Mouse (Mus musculus) frontal cortex, postnatal 25 days (tissue): ENCODE results near the gene Ablim2.

Experiments
- DNase-seq, 2 experiments: peaks; one replicate each; pipeline ENCODE4 v3.0.0; 2022; ENCODE audit warnings: low spot score in 2 of 2

Gene Ablim2

DNA sequence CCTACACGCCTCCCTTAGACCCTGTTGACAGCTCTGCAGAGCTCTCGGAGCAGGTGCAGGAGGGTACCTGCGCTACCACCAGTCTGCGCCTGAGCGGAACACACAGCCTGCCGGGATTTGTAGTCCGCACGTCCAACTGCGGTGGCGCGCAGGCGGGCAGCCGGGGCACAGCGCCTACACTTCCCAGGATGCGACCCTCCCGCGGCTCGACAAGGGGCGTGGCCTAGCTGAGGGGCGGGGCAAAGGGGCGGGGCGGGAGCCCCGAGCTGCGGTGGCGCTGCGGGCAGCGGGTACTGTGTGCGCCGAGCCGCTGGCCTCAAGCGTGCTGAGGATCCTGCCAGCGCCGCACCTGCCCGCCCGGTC is at the start of gene Ablim2:
Ablim2 (plus strand) TSS at position 242 of the 363 bp plus-strand sequence.
- peak; percentile 78 to 93 for DNase-seq

DNA sequence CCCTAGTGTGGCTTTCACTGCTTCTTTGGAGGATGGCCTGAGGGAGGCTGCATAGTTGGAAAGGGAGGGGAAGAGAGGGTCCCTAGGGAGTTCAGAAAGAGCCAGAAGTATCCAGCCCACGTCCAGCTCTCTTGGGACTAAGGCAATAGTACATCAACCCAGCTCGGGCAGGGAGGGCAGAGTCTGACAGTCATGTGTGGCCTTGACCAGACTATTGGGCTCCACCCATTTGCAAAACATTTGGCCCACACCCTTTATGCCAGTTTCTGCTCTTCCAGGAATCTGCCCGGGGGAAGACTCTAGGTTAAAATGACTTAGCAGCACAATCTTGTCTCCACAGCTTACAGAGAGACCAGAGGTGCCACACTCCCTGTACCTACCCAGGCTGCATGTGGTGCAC is 47.2 kb upstream of the Ablim2 start:
- DNase-seq: no peak

GRCm38 (mm10) chr5:35710931-35711330 is 46.7 kb upstream of the Ablim2 start:
- no peak for DNase-seq

- DNase-seq: no peak
Observed at GRCm38 (mm10) chr5:35712517-35712916, 45.2 kb upstream of the Ablim2 start.

DNA sequence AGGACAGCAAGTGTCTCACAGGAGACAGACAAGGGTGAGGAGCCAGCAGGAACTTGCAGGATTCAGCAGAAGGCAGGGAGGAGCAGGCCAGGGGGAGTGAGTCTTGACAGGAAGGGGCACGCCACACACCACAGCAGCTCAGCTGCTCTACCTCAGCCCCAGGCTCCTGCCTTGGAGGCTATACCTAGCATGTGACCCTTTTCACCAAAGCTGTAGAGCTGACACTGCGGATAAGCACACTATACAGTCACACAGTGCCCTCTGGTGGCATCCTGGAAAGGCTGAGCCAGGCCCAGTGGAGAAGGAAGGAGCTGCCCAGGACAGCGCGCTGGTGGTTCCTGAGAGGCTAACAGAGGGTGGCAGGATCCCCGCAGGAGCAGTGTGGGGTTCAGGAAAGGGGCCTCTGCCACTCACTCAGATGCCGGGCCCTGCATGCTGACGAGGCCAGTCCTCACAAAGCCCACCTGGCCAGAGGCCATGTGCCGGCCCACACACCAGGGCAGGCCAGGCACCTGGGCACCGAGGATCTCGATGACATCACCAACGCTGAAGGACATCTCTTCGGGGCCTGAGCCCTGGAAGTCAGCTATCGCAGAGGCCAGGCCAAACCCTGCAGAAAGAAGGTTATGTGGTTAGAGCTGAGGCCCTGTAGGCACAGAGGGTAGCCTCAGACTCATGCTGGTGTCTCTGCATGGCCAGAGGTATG is 43.9 kb upstream of the Ablim2 start:
- peak; percentile 54 to 59 for DNase-seq

DNA sequence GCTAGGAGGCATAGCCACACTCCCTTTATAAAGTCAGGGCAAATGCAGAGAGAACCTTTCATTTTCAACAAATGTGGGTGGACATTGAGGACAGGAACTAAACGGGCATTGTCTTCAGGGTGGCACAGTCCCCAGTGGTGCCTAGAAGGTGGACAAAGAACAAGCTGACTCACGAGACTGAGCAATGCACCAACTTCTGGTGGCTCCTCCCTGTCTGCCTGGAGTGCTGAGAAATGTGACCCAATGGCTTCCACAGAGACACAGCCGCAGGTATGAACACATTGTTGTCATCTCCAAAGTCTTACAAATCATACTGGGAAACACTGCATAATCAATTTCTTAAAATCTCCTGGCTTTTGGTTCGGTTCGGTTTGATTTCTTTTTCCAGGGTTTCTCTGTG is 40.2 kb upstream of the Ablim2 start:
- no peak for DNase-seq

- peak; percentile 31 to 35 for DNase-seq
Observed at GRCm38 (mm10) chr5:35717946-35718345, 39.7 kb upstream of the Ablim2 start.

- DNase-seq: no peak
Observed at GRCm38 (mm10) chr5:35718817-35719216, 38.9 kb upstream of the Ablim2 start.

DNA sequence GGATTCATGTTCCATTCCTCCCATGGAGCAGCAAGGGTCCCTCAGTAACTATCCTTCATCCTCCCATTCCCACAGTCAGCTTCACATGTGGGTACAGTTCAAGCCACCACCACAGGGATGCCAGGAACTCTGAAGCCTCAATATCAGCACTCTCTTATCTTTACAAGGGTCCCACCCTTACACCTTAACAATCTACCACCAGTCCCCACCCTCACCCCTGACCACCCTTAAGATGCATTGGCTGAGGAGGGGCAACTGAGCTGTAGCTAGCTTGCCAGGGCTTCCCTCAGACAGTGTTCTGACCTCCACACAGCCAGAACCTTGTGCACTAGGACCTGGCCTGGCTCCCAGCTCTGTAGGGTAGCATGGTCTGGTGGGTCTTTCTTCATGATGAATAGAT is 38.3 kb upstream of the Ablim2 start:
- DNase-seq: no peak

- DNase-seq: no peak
Observed at GRCm38 (mm10) chr5:35719880-35720279, 37.8 kb upstream of the Ablim2 start.

DNA sequence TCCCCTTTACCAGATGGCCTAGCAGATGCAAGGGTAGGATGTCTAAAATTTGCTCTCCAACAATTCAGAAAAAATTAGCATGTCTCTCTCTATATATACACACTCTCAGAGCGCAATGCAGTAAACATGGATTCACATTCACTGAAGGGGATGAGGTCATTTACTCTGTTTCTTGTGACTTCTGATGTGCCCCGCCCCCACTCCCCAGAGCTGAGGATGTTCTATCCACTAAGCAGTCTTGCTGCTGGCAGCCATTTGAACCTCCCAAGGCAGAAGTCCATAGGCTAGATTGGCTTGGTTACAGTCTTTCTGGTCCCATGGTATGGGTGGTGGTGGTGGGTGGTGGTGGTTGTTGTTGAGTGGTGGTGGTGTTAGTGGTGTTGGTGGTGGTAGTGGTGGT is 35.7 kb upstream of the Ablim2 start:
- no peak for DNase-seq

- no peak for DNase-seq
Observed at GRCm38 (mm10) chr5:35722654-35723053, 35.0 kb upstream of the Ablim2 start.

DNA sequence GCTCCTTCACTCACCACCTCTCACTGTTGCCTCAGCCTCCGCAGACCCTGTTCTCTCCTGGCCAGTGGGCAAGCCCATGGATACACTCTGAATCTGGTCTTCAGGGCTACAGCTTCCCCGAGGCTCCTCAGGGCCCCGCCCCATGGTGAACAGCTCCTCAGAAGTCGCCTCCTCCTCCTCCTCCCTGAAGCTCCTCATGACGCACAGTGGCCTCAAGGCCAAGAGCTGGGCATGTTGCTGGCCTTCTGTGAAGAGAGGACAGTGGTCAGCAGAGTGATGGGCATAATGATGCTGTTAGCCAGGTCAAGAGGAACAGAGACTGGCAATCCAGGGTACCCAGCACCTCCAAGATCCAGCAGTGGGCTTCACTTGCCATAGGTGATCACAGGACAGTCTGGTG is 33.8 kb upstream of the Ablim2 start:
- DNase-seq: no peak

GRCm38 (mm10) chr5:35725840-35726239 is 31.8 kb upstream of the Ablim2 start:
- DNase-seq: no peak

DNA sequence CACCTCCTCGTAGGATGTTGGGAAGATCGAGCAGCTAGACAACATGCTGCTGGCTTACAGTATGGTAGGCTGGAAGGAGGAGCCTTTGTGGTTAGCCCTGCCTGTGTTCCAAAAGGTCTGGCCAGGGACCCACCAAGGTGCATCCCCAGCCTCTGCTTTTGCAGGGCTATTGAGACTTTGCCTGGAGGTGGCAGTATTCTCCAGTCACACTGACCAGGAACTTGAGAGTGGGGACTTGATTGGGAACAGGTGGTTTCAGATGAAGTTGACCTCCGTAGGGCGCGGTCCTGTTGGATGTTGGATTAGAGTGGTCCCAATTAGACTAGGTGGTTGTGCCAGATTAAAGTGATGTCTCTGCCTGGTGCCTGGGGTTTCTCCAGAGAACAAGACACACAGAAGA is 30.2 kb upstream of the Ablim2 start:
- no peak for DNase-seq

GRCm38 (mm10) chr5:35728344-35728956 is 29.2 kb upstream of the Ablim2 start:
- no peak for DNase-seq

GRCm38 (mm10) chr5:35728957-35729460 is 28.7 kb upstream of the Ablim2 start:
- peak; percentile 11 to 34 for DNase-seq

GRCm38 (mm10) chr5:35729844-35730243 is 27.8 kb upstream of the Ablim2 start:
- DNase-seq: no peak

GRCm38 (mm10) chr5:35730552-35730951 is 27.1 kb upstream of the Ablim2 start:
- DNase-seq: no peak

DNA sequence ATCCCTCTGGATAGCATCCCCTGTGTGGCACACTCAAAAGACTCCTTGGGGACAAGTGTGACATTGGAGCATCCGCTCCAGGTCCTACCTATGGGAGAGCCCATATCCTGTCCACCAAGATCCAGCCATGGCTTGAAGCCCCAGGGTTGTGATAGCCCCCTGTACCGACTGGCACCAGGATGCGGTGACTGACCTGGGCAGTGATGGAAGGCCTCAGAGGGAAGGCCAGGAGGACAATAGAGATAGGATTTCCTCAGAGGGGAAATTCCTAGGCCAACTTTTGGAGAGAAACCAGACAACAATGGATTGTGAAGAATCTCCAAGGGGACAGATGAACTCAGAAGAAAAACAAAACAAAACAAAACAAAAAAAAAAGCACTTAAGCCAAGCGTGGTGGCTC is 26.7 kb upstream of the Ablim2 start:
- DNase-seq: no peak

GRCm38 (mm10) chr5:35733523-35733922 is 24.2 kb upstream of the Ablim2 start:
- no peak for DNase-seq

DNA sequence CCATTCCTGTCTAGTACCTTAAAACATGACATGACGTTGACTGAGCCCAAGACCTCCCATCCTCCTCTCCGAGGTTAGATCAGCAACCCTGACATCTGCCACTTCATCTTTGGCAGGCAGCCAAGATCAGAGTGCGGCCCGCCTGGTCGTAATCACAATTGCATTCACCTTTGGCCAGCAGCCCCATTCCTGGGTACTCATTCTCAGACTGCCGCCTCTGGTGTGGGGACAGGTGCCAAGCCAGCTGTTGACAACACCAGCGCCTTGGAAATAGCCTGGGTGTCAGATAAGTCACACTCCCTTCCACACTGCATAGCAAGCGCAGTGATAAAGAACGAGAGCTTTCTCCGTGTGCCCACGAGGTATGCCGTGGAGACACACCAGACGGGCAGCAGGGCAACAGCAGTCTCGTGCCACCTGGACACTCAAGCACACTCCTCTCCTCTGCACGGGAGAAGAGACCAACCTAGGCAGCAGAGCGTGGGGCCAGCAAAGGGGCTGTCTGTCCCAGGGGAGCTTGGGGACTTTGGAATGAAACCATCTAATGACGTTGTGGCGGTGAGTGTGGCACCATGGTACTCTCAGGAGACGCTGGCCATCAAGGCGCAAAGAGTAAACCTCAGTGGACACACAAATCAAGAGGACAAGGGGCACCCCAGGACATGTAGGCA is 20.3 kb upstream of the Ablim2 start:
- DNase-seq: no peak

- DNase-seq: no peak
Observed at GRCm38 (mm10) chr5:35739005-35739404, 18.7 kb upstream of the Ablim2 start.
